Mouse (Mus musculus): ENCODE data around the gene Hcrtr2.

DNA sequence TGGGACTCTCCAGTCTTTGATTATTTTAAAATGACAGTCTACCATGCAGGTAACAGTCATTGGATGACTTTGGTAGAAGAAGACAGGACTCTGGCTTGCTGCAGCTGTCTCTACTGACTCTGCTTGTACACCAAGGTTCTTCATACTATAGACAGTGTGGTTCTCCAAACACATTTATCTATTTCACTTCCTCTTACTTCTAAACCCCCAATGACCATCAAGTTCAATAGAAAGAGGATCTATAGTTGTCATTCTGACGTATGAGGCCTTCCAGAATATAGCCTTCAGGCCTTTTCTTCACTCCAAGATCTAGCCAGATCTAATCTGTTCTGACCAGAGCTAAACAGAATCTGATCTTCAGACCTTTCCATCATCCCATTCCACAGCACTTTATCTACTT lies 23.6 kb upstream of the Hcrtr2 start:
- no peak for TF ChIP-seq CTCF (IDR thresholded peaks at IDR 0.05; ENCODE audit: extremely low read depth, insufficient read length, insufficient replicate concordance, low read depth, low read length)
- TF ChIP-seq POLR2A (IDR thresholded peaks at IDR 0.05; ENCODE audit: low read depth, low read length) = no peak

Measured in small intestine, adult 2 months (tissue).